Mouse (Mus musculus): ENCODE data around the gene Etv6. TPM values are rescaled to one million over a fixed set of nuclear protein-coding genes. Genes with fewer than 3 reads are reported as not detected.
A peak's percentile ranks its signal among the peaks of the same experiment; 100 is the strongest.

Etv6 gene
- total and polyA plus RNA-seq, 2 experiments from 2014 or later, result 3.0 to 7.1 TPM

DNA sequence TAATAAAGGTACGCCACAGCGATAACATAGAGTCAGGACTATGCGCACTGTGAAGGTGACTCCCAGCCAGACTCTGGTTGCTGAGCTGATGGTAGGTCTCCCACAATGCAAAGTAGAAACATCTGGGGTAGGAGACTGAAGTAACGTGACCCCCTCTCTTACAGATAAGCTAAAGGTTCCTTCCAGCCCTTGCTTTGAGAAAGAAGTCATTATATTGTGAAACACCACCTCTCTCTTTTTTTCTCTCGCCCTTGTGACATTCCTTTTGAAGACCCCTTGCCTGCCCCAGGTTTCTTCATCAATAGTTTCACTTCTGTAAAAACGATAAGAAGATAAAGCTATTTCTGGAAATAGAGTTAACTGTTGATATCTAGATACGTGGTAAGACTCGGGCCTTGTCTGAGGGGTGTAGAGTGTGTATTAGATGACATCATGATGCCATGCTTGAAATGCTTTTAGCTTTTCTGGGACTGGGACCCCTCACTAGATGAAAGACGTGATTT is 99.4 kb downstream of the Etv6 start:
- H3K27me3 ChIP-seq (ENCODE audit: insufficient read depth, low read length), result no peaks in the 10 kb centered on the region
- no peaks in the 10 kb centered on the region for H3K4me1 ChIP-seq (ENCODE audit: insufficient read depth)
- DNase-seq (no peak), ATAC-seq (no peak)
- 90% methylated on average over 9 of the region's 9 CpGs for WGBS
- H3K9ac ChIP-seq, result no peak overlapping the region
- H3K4me2 ChIP-seq (ENCODE audit: low read depth), result no peak overlapping the region
- no peak overlapping the region for H3K4me3 ChIP-seq (ENCODE audit: low read depth, low read length)
- no peaks in the 10 kb centered on the region for H3K36me3 ChIP-seq (ENCODE audit: insufficient read depth)
- no peaks in the 10 kb centered on the region for H3K9me3 ChIP-seq (ENCODE audit: low read length)
- H3K27ac ChIP-seq (ENCODE audit: low read depth, low read length), result no peak overlapping the region
- TF ChIP-seq CTCF (IDR thresholded peaks at IDR 0.05; ENCODE audit: low read depth), result no peak

DNA sequence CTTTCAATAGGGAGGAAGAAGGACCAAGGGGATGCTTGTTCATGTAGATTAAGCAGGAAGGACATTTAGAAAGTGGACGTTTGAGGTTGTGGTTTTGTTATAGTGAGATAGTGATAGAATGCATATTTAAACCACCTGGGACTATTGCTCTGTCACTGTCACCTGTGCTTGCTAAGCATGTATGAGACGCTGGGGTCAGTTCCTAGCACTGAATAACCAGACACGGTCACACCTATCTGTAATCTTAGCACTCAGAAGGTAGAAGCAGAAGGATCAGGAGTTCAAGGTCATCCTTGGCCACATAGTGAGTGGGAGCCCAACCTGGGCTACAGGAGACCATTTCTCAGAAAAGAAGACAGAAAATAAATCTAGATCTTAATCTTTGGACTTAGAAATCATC is 100.8 kb downstream of the Etv6 start:
- H3K4me1 ChIP-seq (ENCODE audit: insufficient read depth), result no peaks in the 10 kb centered on the region; the same call in 1 of the 2 replicates
- no peaks in the 10 kb centered on the region for H3K27me3 ChIP-seq (ENCODE audit: insufficient read depth, low read length)
- WGBS, result 89% methylated on average over 3 of the region's 3 CpGs
- H3K9me3 ChIP-seq (ENCODE audit: low read length), result no peaks in the 10 kb centered on the region
- ATAC-seq (no peak), DNase-seq (no peak)
- H3K9ac ChIP-seq, result no peak overlapping the region
- H3K4me3 ChIP-seq (ENCODE audit: low read depth, low read length), result no peak overlapping the region
- no peaks in the 10 kb centered on the region for H3K36me3 ChIP-seq (ENCODE audit: insufficient read depth)
- no peak overlapping the region for H3K4me2 ChIP-seq (ENCODE audit: low read depth)
- TF ChIP-seq CTCF (IDR thresholded peaks at IDR 0.05; ENCODE audit: low read depth), result no peak
- no peak overlapping the region for H3K27ac ChIP-seq (ENCODE audit: low read depth, low read length)

DNA sequence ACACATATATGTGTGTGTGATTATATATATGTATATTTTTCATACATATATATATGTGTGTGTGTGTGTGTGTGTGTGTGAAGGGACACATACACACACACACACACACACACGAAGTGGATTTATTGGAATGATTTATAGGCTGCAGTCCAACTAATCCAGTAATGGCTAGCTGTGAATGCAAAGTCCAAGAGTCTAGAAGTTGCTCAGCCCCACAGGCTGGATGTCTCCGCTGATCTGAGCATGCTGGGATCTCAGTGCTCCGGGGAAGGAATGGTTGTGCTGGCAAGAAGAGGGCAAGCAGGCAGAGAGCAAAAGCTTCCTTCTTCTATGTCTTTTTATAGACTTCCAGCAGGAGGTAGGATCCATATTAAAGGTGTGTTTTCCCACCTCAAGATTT is 103.9 kb downstream of the Etv6 start:
- H3K9me3 ChIP-seq (ENCODE audit: low read length), result no peaks in the 10 kb centered on the region
- no peaks in the 10 kb centered on the region; the same call in 1 of the 2 replicates for H3K4me1 ChIP-seq (ENCODE audit: insufficient read depth)
- ATAC-seq (no peak), DNase-seq (no peak)
- 95% methylated on average over 3 of the region's 3 CpGs for WGBS
- no peaks in the 10 kb centered on the region for H3K36me3 ChIP-seq (ENCODE audit: insufficient read depth)
- H3K4me2 ChIP-seq (ENCODE audit: low read depth), result no peak overlapping the region
- no peak for TF ChIP-seq CTCF (IDR thresholded peaks at IDR 0.05; ENCODE audit: low read depth)
- no peak overlapping the region for H3K9ac ChIP-seq
- no peaks in the 10 kb centered on the region for H3K27me3 ChIP-seq (ENCODE audit: insufficient read depth, low read length)
- H3K4me3 ChIP-seq (ENCODE audit: low read depth, low read length), result no peak overlapping the region
- no peak overlapping the region for H3K27ac ChIP-seq (ENCODE audit: low read depth, low read length)

DNA sequence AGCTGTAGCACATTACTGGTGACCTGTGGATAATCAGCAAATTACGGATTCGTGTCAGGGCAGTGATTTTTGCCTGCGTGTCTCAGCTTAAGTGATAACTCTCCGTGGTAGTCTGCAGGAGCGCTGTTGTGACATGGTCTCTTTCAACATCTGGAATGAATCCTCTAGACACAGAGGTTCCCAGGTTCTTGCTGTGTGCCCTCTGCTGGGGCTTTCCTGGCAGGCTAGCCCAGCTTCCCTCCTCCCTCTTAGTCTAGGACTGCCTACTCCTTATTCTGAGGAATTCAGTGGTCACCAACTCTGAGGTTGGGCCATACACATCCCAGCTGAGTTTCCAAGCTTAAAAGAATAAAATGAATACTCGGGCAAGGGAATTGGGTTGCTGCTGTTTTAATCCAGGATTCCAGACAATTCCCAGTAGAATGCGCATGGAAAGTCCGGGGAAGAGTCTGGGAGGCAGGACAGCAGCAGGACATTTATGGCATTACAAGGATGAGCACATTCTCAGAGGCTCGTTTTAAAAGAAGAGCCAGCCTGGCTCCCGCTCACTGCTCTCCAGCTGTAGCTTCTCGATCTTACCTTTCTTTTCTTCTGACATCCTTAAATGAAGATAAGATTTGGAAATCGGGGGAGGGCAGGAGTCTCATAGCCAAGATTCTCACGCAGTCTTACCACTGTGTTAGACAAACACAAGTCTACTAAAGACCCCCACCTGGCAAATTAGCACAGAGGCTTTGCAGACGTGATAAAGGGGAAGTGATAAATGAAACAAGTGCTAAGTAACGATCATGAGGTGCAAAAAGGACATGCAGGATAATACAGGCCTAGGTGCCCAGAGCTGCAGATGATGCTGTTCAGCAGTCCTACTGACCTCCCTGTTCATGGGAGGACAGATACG is 105.5 kb downstream of the Etv6 start:
- H3K36me3 ChIP-seq (ENCODE audit: insufficient read depth), result no peaks in the 10 kb centered on the region
- H3K27me3 ChIP-seq (ENCODE audit: insufficient read depth, low read length), result no peaks in the 10 kb centered on the region
- no peak overlapping the region for H3K9ac ChIP-seq
- 73% methylated on average over 16 of the region's 16 CpGs for WGBS
- no peak overlapping the region for H3K4me3 ChIP-seq (ENCODE audit: low read depth, low read length)
- DNase-seq, result no peak
- no peak overlapping the region for H3K27ac ChIP-seq (ENCODE audit: low read depth, low read length)
- TF ChIP-seq CTCF (IDR thresholded peaks at IDR 0.05; ENCODE audit: low read depth), result no peak
- H3K4me2 ChIP-seq (ENCODE audit: low read depth), result no peak overlapping the region
- H3K9me3 ChIP-seq (ENCODE audit: low read length), result no peaks in the 10 kb centered on the region
- ATAC-seq, result no peak
- no peaks in the 10 kb centered on the region; the same call in 1 of the 2 replicates for H3K4me1 ChIP-seq (ENCODE audit: insufficient read depth)

DNA sequence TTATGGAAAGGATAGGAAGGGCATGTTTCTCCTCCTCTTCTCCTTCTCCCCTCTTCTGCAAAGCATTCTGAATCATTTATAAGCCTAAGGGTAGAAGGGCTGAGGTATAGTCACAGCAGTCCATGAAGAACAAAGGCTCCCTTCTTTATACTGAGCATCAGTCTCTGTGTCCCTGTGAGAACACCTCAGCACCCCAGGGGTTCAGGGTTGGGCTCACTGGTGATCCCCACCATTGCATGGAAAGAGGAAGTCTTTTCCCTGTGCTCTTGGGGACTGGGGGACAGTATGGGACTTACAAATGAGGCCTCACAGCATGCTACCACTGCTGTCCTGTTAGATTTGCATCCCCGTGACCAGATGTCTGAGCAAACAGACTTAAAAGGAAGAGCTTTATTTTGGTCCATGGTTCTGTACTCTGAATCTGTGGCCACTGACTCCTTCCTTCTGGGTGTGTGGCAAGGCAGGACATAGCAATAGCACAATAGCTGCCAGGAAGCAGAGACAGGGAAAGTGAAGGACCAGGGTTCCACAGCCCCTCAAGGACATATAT is 106.2 kb downstream of the Etv6 start:
- 0 out of 2 replicates have a peak, but pooled peaks have one; percentile 14 for ATAC-seq
- Histone ChIP-seq H3K4me2 (ENCODE audit: low read depth) (no peak overlapping the region), H3K27ac (ENCODE audit: low read depth, low read length) (no peak overlapping the region), H3K9ac (no peak overlapping the region), H3K36me3 (ENCODE audit: insufficient read depth) (no peaks in the 10 kb centered on the region), H3K27me3 (ENCODE audit: insufficient read depth, low read length) (no peaks in the 10 kb centered on the region), H3K4me1 (ENCODE audit: insufficient read depth) (no peaks in the 10 kb centered on the region; the same call in 1 of the 2 replicates), H3K4me3 (ENCODE audit: low read depth, low read length) (no peak overlapping the region), H3K9me3 (ENCODE audit: low read length) (no peaks in the 10 kb centered on the region)
- DNase-seq, result no peak
- no peak for TF ChIP-seq CTCF (IDR thresholded peaks at IDR 0.05; ENCODE audit: low read depth)
- WGBS, result 84% methylated on average over 1 of the region's 1 CpGs

DNA sequence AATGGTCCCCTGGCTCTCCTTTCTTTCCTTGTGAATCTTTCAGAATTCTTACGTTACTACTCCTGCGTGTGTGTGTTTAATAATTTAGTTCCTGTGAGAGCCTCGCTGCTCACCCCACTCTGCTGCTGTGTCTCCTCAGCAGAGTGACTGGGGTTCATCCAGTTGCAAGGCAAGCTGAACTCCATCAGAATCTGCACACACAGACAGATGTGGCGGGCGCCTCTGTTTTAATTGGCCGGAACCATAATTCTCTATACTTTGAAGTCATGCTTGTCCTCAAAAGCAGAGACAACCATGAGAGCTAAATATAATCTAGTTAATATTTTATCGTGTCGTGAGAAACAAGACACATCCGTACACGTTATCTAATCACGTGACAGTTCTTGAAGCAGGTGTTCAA is 107.2 kb downstream of the Etv6 start:
- no peak overlapping the region for H3K27ac ChIP-seq (ENCODE audit: low read depth, low read length)
- TF ChIP-seq CTCF (IDR thresholded peaks at IDR 0.05; ENCODE audit: low read depth), result no peak
- no peak for ATAC-seq
- no peak overlapping the region for H3K4me2 ChIP-seq (ENCODE audit: low read depth)
- H3K4me1 ChIP-seq (ENCODE audit: insufficient read depth), result peaks cover 2% of the 10 kb centered on the region; the same call in 1 of the 2 replicates
- no peaks in the 10 kb centered on the region for H3K9me3 ChIP-seq (ENCODE audit: low read length)
- 92% methylated on average over 11 of the region's 11 CpGs for WGBS
- no peaks in the 10 kb centered on the region for H3K27me3 ChIP-seq (ENCODE audit: insufficient read depth, low read length)
- no peak for DNase-seq
- no peak overlapping the region for H3K4me3 ChIP-seq (ENCODE audit: low read depth, low read length)
- no peaks in the 10 kb centered on the region for H3K36me3 ChIP-seq (ENCODE audit: insufficient read depth)
- no peak overlapping the region for H3K9ac ChIP-seq

DNA sequence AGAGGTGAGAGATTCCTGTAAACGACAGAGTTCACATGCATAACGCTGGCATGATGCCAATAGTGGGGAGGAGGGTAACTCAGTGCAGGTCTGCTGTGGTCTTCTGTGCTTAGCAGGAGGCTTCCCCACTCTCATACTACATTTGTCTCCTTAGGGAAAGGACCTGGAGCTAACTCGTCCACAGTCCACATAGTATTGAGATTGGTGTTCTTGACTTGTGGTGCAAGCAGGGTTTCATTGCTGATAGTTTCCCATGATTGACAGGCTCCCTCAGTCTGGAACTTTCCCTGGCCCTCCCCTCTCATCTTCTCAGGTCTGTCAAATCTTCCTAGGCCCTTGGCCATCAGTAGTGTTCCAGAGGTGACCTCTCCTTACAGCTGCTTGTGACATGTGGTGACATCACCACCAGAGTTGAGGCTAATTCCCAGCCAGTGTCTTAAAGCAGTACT is 108.2 kb downstream of the Etv6 start:
- no peak overlapping the region for H3K27ac ChIP-seq (ENCODE audit: low read depth, low read length)
- H3K36me3 ChIP-seq (ENCODE audit: insufficient read depth), result no peaks in the 10 kb centered on the region
- DNase-seq, result no peak
- ATAC-seq, result no peak
- no peak overlapping the region for H3K4me3 ChIP-seq (ENCODE audit: low read depth, low read length)
- H3K9ac ChIP-seq, result no peak overlapping the region
- no peaks in the 10 kb centered on the region for H3K27me3 ChIP-seq (ENCODE audit: insufficient read depth, low read length)
- TF ChIP-seq CTCF (IDR thresholded peaks at IDR 0.05; ENCODE audit: low read depth), result no peak
- H3K9me3 ChIP-seq (ENCODE audit: low read length), result no peaks in the 10 kb centered on the region
- H3K4me2 ChIP-seq (ENCODE audit: low read depth), result no peak overlapping the region
- WGBS, result 54% methylated on average over 3 of the region's 3 CpGs
- H3K4me1 ChIP-seq (ENCODE audit: insufficient read depth), result peaks cover 10% of the 10 kb centered on the region

Measured in forebrain, postnatal 0 days (tissue).